Mouse (Mus musculus) forebrain, embryonic 16.5 days (tissue): ENCODE data around the gene Med26. TPM values are rescaled to one million over a fixed set of nuclear protein-coding genes. Genes with fewer than 3 reads are reported as not detected.
A peak's percentile ranks its signal among the peaks of the same experiment; 100 is the strongest.

ENCODE experiments used
- ATAC-seq: fragments of 200-750 bp; cut with Nextera tagmentation; 2 replicates; pipeline ENCODE4 v1.8.0; 2017; ENCODE audit warnings: mild to moderate bottlenecking, moderate library complexity
- H3K27ac ChIP-seq: fragments of 300-500 bp; sonication (generic); 2 replicates; pipeline ENCODE4 v1.5.1; 2014; ENCODE audit warnings: low read length, control low read depth
- H3K27me3 ChIP-seq: fragments of 300-500 bp; sonication (generic); replicated peaks from 2 replicates; pipeline ENCODE4 v1.6.1; 2014; ENCODE audit warnings: low read length; ENCODE audit not compliant: control insufficient read depth, insufficient read depth
- H3K36me3 ChIP-seq: fragments of 300-500 bp; sonication (generic); 2 replicates; pipeline ENCODE4 v1.6.1; 2014; ENCODE audit not compliant: control insufficient read depth, insufficient read depth
- H3K4me1 ChIP-seq: fragments of 300-500 bp; sonication (generic); replicated peaks from 2 replicates; pipeline ENCODE4 v1.6.1; 2014; ENCODE audit warnings: low read length; ENCODE audit not compliant: control insufficient read depth, insufficient read depth
- H3K4me2 ChIP-seq: fragments of 300-500 bp; sonication (generic); 2 replicates; pipeline ENCODE4 v1.6.1; 2014; ENCODE audit warnings: mild to moderate bottlenecking, low read length, control low read depth
- H3K4me3 ChIP-seq: fragments of 300-500 bp; sonication (generic); replicated peaks from 2 replicates; pipeline ENCODE4 v1.5.1; 2014; ENCODE audit warnings: mild to moderate bottlenecking, low read length, control low read depth
- H3K9ac ChIP-seq: fragments of 300-500 bp; sonication (generic); replicated peaks from 2 replicates; pipeline ENCODE4 v1.6.1; 2014; ENCODE audit warnings: low read depth, low read length, control low read depth
- H3K9me3 ChIP-seq: fragments of 300-500 bp; sonication (generic); 2 replicates; pipeline ENCODE4 v1.6.1; 2016; ENCODE audit warnings: low read length; ENCODE audit not compliant: control insufficient read depth
- WGBS: fragments of 180-500 bp; shearing (Covaris S2); extraction: QIAGEN DNeasy Blood & Tissue Kit; methylation state at CpG from one replicate; pipeline ENCODE4 v1.1.7; 2014; 5-methylcytosine and 5-hydroxymethylcytosine counted together
- polyA plus RNA-seq: library from polyadenylated mRNA; unstranded; fragments of >200 nt; fragmentation: Nextera tagmentation; extraction: Ambion mirVana; gene quantifications from 2 replicates; pipeline ENCODE4 v1.2.1, GENCODE M21; 2015

Gene Med26
- polyA plus RNA-seq, 1 experiment from 2014 or later: 21.6 TPM

- ATAC-seq: no peak
- WGBS: 91% methylated on average over 1 of the region's 1 CpGs
- no peak overlapping the region for H3K4me3 ChIP-seq
- no peaks in the 10 kb centered on the region for H3K9me3 ChIP-seq
- H3K9ac ChIP-seq: no peak overlapping the region
- no peaks in the 10 kb centered on the region for H3K36me3 ChIP-seq
- H3K4me2 ChIP-seq: no peak overlapping the region
- H3K27ac ChIP-seq: no peak overlapping the region
- no peaks in the 10 kb centered on the region for H3K27me3 ChIP-seq
- no peaks in the 10 kb centered on the region; the same call in 1 of the 2 replicates for H3K4me1 ChIP-seq
These were observed 34.9 kb downstream of the Med26 start for GRCm38 (mm10) chr8:72513158-72513557.

GRCm38 (mm10) chr8:72512648-72513047, 35.4 kb downstream of the Med26 start:
- no peaks in the 10 kb centered on the region for H3K9me3 ChIP-seq
- H3K27me3 ChIP-seq: no peaks in the 10 kb centered on the region
- no peak overlapping the region for H3K4me2 ChIP-seq
- no peak overlapping the region for H3K4me3 ChIP-seq
- no peaks in the 10 kb centered on the region for H3K36me3 ChIP-seq
- no peak overlapping the region for H3K27ac ChIP-seq
- whole genome bisulfite sequencing: 100% methylated on average over 1 of the region's 1 CpGs
- ATAC-seq: no peak
- no peak overlapping the region for H3K9ac ChIP-seq
- H3K4me1 ChIP-seq: peaks cover 3% of the 10 kb centered on the region

DNA sequence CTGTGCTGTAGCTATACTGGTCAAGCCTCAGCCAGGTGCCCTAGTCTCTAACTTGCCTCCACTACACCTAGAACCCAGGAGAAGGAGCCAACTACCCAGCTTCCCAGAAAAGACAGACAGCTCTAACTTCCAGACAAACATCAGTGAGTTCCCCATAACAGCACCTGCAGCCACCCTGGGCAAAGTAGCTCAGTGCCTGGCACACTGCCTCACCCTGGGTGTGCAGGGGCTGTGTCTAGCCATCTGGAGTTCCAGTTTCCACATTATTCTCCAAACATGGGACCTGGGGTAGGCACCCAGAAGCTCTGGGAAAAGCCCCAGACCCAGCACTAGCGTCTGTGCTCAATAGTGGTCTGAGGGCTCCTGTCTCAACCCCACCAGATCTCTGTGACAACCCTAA, 40.6 kb downstream of the Med26 start:
- ATAC-seq: no peak
- no peaks in the 10 kb centered on the region for H3K36me3 ChIP-seq
- no peak overlapping the region for H3K27ac ChIP-seq
- no peak overlapping the region for H3K9ac ChIP-seq
- peaks cover 26% of the 10 kb centered on the region for H3K4me1 ChIP-seq
- no peak overlapping the region for H3K4me2 ChIP-seq
- H3K4me3 ChIP-seq: no peak overlapping the region
- WGBS: 65% methylated on average over 1 of the region's 1 CpGs
- no peaks in the 10 kb centered on the region for H3K9me3 ChIP-seq
- no peaks in the 10 kb centered on the region for H3K27me3 ChIP-seq

DNA sequence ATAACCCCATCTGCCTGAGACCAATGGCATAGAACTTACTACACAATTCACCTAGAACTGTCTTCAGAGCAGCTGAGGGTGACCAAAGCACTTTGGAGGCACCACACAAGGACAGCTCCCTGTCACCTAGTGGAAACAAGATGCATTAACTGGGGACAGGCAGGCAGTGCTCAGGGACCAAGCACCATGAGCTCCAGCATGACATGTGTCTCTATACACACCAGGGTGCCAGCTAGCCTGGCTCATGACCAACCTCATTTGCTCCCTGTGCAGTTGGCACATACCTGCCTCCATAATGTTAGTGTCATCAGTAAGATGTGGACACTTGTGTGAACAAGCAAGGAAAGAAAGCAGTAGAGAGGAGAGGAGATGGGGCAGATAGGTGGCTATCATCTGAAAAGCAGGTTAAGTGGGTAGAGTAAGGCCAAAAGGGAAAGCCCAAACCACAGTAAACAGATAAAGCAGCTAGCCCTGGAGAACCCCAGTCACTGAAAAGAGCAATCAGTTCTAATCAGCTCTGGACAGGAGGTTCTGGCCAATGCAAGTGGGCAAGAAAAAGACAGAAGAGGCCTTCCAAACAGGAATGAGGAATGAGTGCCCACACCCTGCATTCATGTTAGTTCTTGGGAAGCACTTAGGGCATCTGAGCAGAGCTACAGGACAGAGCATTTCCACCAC, 43.3 kb downstream of the Med26 start:
- H3K27ac ChIP-seq: no peak overlapping the region
- no peak overlapping the region for H3K9ac ChIP-seq
- H3K27me3 ChIP-seq: no peaks in the 10 kb centered on the region
- no peaks in the 10 kb centered on the region for H3K9me3 ChIP-seq
- no peak overlapping the region for H3K4me3 ChIP-seq
- ATAC-seq: 0 out of 2 replicates have a peak, but pooled peaks have one; percentile 9
- H3K36me3 ChIP-seq: no peaks in the 10 kb centered on the region
- H3K4me2 ChIP-seq: no peak overlapping the region
- H3K4me1 ChIP-seq: peaks cover 35% of the 10 kb centered on the region

GRCm38 (mm10) chr8:72504137-72504536, 43.9 kb downstream of the Med26 start:
- Histone ChIP-seq H3K27me3 (no peaks in the 10 kb centered on the region), H3K36me3 (no peaks in the 10 kb centered on the region), H3K27ac (peak overlapping the region; percentile 25; the same call in 1 of the 2 replicates), H3K4me2 (no peak overlapping the region), H3K4me1 (peaks cover 35% of the 10 kb centered on the region), H3K9me3 (no peaks in the 10 kb centered on the region), H3K4me3 (no peak overlapping the region), H3K9ac (no peak overlapping the region)
- peak; percentile 72 for ATAC-seq

DNA sequence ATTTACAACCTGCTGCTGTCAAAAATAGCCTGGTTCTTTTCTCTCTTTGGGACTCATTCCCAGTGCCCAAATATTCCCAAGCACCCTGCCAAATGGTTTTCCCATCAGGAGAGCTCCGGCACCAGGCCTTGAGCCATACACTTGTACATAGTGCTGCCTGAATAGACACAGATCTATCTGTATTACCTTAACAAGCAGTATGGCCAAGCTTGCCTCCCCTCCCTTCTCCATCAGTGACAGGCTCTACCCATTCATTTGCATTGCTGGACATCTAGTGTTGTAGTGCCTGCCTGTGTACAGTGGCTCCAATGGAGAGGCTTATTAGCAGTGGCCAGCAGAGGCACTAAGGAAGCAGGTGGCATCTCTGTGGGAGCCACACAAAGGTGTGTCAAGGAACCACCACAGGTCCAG, 47.5 kb downstream of the Med26 start:
- Histone ChIP-seq H3K4me1 (peaks cover 32% of the 10 kb centered on the region), H3K9me3 (no peaks in the 10 kb centered on the region), H3K4me3 (no peak overlapping the region), H3K9ac (no peak overlapping the region), H3K27me3 (no peaks in the 10 kb centered on the region), H3K36me3 (no peaks in the 10 kb centered on the region; the same call in 1 of the 2 replicates), H3K4me2 (no peak overlapping the region), H3K27ac (no peak overlapping the region; the same call in 1 of the 2 replicates)
- WGBS: 75% methylated on average over 1 of the region's 1 CpGs
- ATAC-seq: no peak

DNA sequence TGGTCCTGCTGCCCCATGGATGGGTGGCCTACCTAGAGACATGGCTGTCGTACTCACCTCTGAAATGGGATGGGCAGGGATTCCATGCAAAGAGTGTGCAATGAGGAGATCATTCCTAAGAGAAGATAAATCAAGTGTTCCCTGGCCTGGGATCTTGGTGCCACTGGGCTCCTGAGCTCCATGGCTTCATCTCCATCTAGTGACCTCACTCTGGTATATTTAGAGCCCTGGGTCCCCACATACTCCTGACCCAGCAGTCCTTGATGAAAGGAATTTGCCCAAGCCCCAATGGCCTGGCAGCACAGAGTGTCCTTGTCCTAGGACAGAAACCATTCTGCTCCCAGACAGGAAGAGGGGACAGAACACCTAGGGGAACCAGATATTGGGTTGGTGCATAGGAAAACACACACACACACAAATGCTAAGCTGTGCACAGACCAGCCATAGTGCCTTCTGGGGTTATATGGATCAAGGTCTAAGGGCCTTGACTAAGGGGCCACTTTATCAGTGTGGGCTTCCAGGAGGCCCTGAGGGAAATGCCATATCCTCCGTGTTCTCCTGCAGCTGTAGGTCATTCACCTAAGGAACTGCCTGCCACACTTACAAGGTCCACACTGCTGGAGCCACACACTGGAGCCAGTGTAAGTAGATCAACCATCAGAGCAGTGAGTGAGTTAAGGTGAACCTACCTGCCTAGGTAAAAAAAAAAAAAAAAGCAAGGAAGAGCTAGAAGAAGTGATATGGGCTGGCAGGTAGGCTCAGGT, 48.4 kb downstream of the Med26 start:
- no peak overlapping the region for H3K4me3 ChIP-seq
- WGBS: 84% methylated on average over 2 of the region's 2 CpGs
- no peak for ATAC-seq
- no peaks in the 10 kb centered on the region; the same call in 1 of the 2 replicates for H3K36me3 ChIP-seq
- no peaks in the 10 kb centered on the region for H3K9me3 ChIP-seq
- H3K27me3 ChIP-seq: no peaks in the 10 kb centered on the region
- no peak overlapping the region for H3K9ac ChIP-seq
- no peak overlapping the region for H3K4me2 ChIP-seq
- H3K27ac ChIP-seq: no peak overlapping the region
- H3K4me1 ChIP-seq: peaks cover 31% of the 10 kb centered on the region

GRCm38 (mm10) chr8:72498527-72498926, 49.5 kb downstream of the Med26 start:
- Histone ChIP-seq H3K27me3 (no peaks in the 10 kb centered on the region), H3K4me3 (no peak overlapping the region), H3K36me3 (no peaks in the 10 kb centered on the region; the same call in 1 of the 2 replicates), H3K4me1 (peaks cover 28% of the 10 kb centered on the region), H3K27ac (no peak overlapping the region), H3K9ac (no peak overlapping the region), H3K9me3 (no peaks in the 10 kb centered on the region), H3K4me2 (no peak overlapping the region)
- 93% methylated on average over 4 of the region's 4 CpGs for WGBS
- ATAC-seq: no peak

DNA sequence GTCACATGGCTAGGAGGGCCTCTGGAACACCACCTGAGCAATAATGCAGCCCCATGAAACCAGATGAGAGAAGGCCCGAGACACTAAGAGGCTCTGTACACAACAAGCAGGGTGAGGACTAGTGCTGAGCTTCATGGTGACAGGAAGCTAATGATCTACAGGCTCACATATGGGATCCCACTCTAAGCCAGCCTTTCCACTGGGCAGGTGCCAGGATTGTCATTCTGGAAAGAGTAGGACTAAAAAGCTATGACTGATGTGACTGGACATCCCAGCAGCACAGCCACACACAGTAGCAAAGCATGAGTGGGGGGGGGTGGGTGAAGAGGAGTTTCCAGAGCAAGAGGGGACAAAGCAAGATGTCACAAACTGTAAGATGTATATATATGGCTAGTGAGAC, 50.2 kb downstream of the Med26 start:
- H3K9me3 ChIP-seq: no peaks in the 10 kb centered on the region
- no peak overlapping the region for H3K4me3 ChIP-seq
- 70% methylated on average over 1 of the region's 1 CpGs for WGBS
- peaks cover 27% of the 10 kb centered on the region for H3K4me1 ChIP-seq
- no peaks in the 10 kb centered on the region for H3K27me3 ChIP-seq
- no peak for ATAC-seq
- H3K9ac ChIP-seq: no peak overlapping the region
- no peaks in the 10 kb centered on the region; the same call in 1 of the 2 replicates for H3K36me3 ChIP-seq
- H3K27ac ChIP-seq: no peak overlapping the region
- H3K4me2 ChIP-seq: no peak overlapping the region
